Mouse (Mus musculus): ENCODE data around the gene Doc2a.

Doc2a gene

GRCm38 (mm10) chr7:126823202-126823711, 24.0 kb upstream of the Doc2a start:
- no peak for DNase-seq (ENCODE audit: low read depth)

- DNase-seq (ENCODE audit: low read depth): no peak
Measured at GRCm38 (mm10) chr7:126823940-126824339, 23.3 kb upstream of the Doc2a start.

- no peak for DNase-seq (ENCODE audit: low read depth)
Measured at GRCm38 (mm10) chr7:126825403-126825802, 21.8 kb upstream of the Doc2a start.

- no peak for DNase-seq (ENCODE audit: low read depth)
Measured at GRCm38 (mm10) chr7:126825952-126826351, 21.3 kb upstream of the Doc2a start.

GRCm38 (mm10) chr7:126831539-126831938, 15.7 kb upstream of the Doc2a start, which contains the start of gene 4930451I11Rik:
Gene 4930451I11Rik, minus strand, starts transcription at chr7:126831639.
- DNase-seq (ENCODE audit: low read depth): no peak

GRCm38 (mm10) chr7:126832036-126832598, 15.1 kb upstream of the Doc2a start:
- DNase-seq (ENCODE audit: low read depth): peak; percentile 20

GRCm38 (mm10) chr7:126833294-126833693, 13.9 kb upstream of the Doc2a start:
- DNase-seq (ENCODE audit: low read depth): no peak

GRCm38 (mm10) chr7:126843276-126843675, 3.9 kb upstream of the Doc2a start:
- DNase-seq (ENCODE audit: low read depth): no peak

- no peak for DNase-seq (ENCODE audit: low read depth)
Measured at GRCm38 (mm10) chr7:126845516-126845915, 1.7 kb upstream of the Doc2a start.

GRCm38 (mm10) chr7:126847421-126848398, 494 bp downstream of the Doc2a start:
- no peak for DNase-seq (ENCODE audit: low read depth)

GRCm38 (mm10) chr7:126848794-126849193, 1.6 kb downstream of the Doc2a start:
- no peak for DNase-seq (ENCODE audit: low read depth)

GRCm38 (mm10) chr7:126850161-126850560, 2.9 kb downstream of the Doc2a start:
- no peak for DNase-seq (ENCODE audit: low read depth)

GRCm38 (mm10) chr7:126851192-126851591, 4.0 kb downstream of the Doc2a start:
- no peak for DNase-seq (ENCODE audit: low read depth)

- DNase-seq (ENCODE audit: low read depth): no peak
Measured at GRCm38 (mm10) chr7:126853454-126853853, 6.2 kb downstream of the Doc2a start.

- no peak for DNase-seq (ENCODE audit: low read depth)
Measured at GRCm38 (mm10) chr7:126855641-126856040, 8.4 kb downstream of the Doc2a start.

- no peak for DNase-seq (ENCODE audit: low read depth)
Measured at GRCm38 (mm10) chr7:126856741-126857420, 9.7 kb downstream of the Doc2a start.

- DNase-seq (ENCODE audit: low read depth): no peak
Measured at GRCm38 (mm10) chr7:126860987-126861386, 13.8 kb downstream of the Doc2a start.

GRCm38 (mm10) chr7:126861429-126862130, 14.4 kb downstream of the Doc2a start, which contains the start of gene Hirip3:
Gene Hirip3, plus strand, starts transcription at chr7:126861972.
- peak; percentile 83 for DNase-seq (ENCODE audit: low read depth)

- peak; percentile 75 for DNase-seq (ENCODE audit: low read depth)
Measured at GRCm38 (mm10) chr7:126862147-126862784, 15.1 kb downstream of the Doc2a start, which contains the start of gene Ino80e. Gene Ino80e, minus strand, starts transcription at chr7:126862377.

GRCm38 (mm10) chr7:126863791-126864190, 16.6 kb downstream of the Doc2a start:
- DNase-seq (ENCODE audit: low read depth): no peak

- DNase-seq (ENCODE audit: low read depth): no peak
Measured at GRCm38 (mm10) chr7:126867534-126867933, 20.3 kb downstream of the Doc2a start.
